Mouse (Mus musculus) olfactory bulb, adult 2 months (tissue): Measurements from ENCODE around the gene Lrrn4cl.

Source experiments
- CTCF ChIP-seq: fragments of 200-500 bp; IDR thresholded peaks from 2 replicates; pipeline ENCODE4 v1.5.1; 2012; ENCODE audit warnings: low read depth, mild to moderate bottlenecking, low read length, moderate library complexity; ENCODE audit not compliant: insufficient read depth
- POLR2A ChIP-seq: fragments of 200-500 bp; IDR thresholded peaks from 2 replicates; pipeline ENCODE4 v1.6.1; 2012; ENCODE audit warnings: mild to moderate bottlenecking, low read depth, low read length, moderate library complexity; ENCODE audit not compliant: insufficient read depth

- TF ChIP-seq CTCF (no peak), POLR2A (no peak)
Measured at GRCm38 (mm10) chr19:8857689-8858088, 7.1 kb downstream of the Lrrn4cl start.
